ENCODE assay signal across 10 mouse cellular contexts in genomic region chr14:11329993-11330392, GRCm38 (mm10). TPM values are rescaled to one million over a fixed set of nuclear protein-coding genes. Genes with fewer than 3 reads are reported as not detected.
DNase-seq lines count a peak whose midpoint lies in the region; TF ChIP-seq lines count a peak whose summit lies in the region.
"Had no signal": no experiment of that assay in that cellular context is flagged by ENCODE, and none has a peak within 500 bp of the region (broad histone marks: within the 10 kb centered on the region; RNA-seq: fewer than 3 reads in every experiment).

No protein-coding gene starts in this region.

- no peaks in the 10 kb centered on the region for H3K36me3 ChIP-seq in MEL (ENCODE audit: control insufficient read depth in 1 of 2, insufficient read depth in 2 of 2, low read length in 2 of 2)
- H3K36me3 ChIP-seq: heart, embryonic 15.5 days; kidney, embryonic 15.5 days had no signal

- no peaks in the 10 kb centered on the region for H3K27me3 ChIP-seq in MEL (ENCODE audit: control insufficient read depth in 1 of 2, insufficient read depth in 2 of 2, low read length in 2 of 2)
- H3K27me3 ChIP-seq: heart, embryonic 15.5 days; kidney, embryonic 15.5 days had no signal

- no peak overlapping the region for H3K27ac ChIP-seq in MEL (ENCODE audit: control insufficient read depth, low read depth, low read length)
- H3K27ac ChIP-seq: heart, embryonic 15.5 days; kidney, embryonic 15.5 days had no signal

- TF ChIP-seq POLR2A in MEL (IDR thresholded peaks at IDR 0.05; ENCODE audit: control insufficient read depth in 1 of 2, insufficient read depth in 1 of 2, low read depth in 1 of 2, low read length in 2 of 2, poor library complexity in 1 of 2) = no peak

- H3K4me3 ChIP-seq in MEL (ENCODE audit: control insufficient read depth in 1 of 2, insufficient read depth in 1 of 2, low read depth in 2 of 2, low read length in 2 of 2) = no peak overlapping the region
- H3K4me3 ChIP-seq: heart, embryonic 15.5 days; kidney, embryonic 15.5 days had no signal

- TF ChIP-seq EP300 in MEL (IDR thresholded peaks at IDR 0.05; ENCODE audit: low read depth in 1 of 2, low read length in 2 of 2) = no peak

- peak; percentile 3 to 9 for DNase-seq in kidney, postnatal 36 days
- DNase-seq in kidney, adult 18-20 months = no peak
- DNase-seq in CD4-positive, CD25-positive, alpha-beta regulatory T cell, adult 2 months (ENCODE audit: low read depth, low spot score) = peak; percentile 44
- DNase-seq in MEL (ENCODE audit: low read depth, low spot score) = peak; percentile 4
- DNase-seq in induced T-regulatory cell, adult 2 months (ENCODE audit: low read depth) = peak; percentile 13
- DNase-seq in gastrocnemius, adult 18-20 months (ENCODE audit: low spot score) = no peak
- no peak for DNase-seq in right cerebral cortex, postnatal 36 days (ENCODE audit: low spot score in 2 of 2)
- DNase-seq: adrenal gland, postnatal 25 days had no signal

- H3K9me3 ChIP-seq in MEL (replicated peaks; ENCODE audit: insufficient read depth, low read length) = no peaks in the 10 kb centered on the region
- H3K9me3 ChIP-seq: heart, embryonic 15.5 days had no signal

- no peaks in the 10 kb centered on the region for H3K79me2 ChIP-seq in MEL (ENCODE audit: control insufficient read depth, insufficient read depth, low read length, poor library complexity)

- TF ChIP-seq RAD21 in MEL (IDR thresholded peaks at IDR 0.05; ENCODE audit: low read depth, low read length) = peak; percentile 12; the same call in 1 of the 2 replicates

- no peaks in the 10 kb centered on the region for H3K4me1 ChIP-seq in MEL (ENCODE audit: control insufficient read depth in 1 of 2, insufficient read depth in 2 of 2, low read length in 2 of 2)
- H3K4me1 ChIP-seq: heart, embryonic 15.5 days; kidney, embryonic 15.5 days had no signal

- no peak overlapping the region for H3K9ac ChIP-seq in MEL (ENCODE audit: control insufficient read depth, low read depth, low read length, poor library complexity, severe bottlenecking)
- H3K9ac ChIP-seq: heart, embryonic 15.5 days; kidney, embryonic 15.5 days had no signal

- peak in 1 of 3 experiments; percentile 13; a peak in 1 of 6 replicates for TF ChIP-seq CTCF in MEL (IDR thresholded peaks at IDR 0.05 in 2 of 3, conservative IDR thresholded peaks at IDR 0.05 in 1 of 3; ENCODE audit: control insufficient read depth in 1 of 3, insufficient read depth in 1 of 3, low read depth in 2 of 3, low read length in 3 of 3, poor library complexity in 1 of 3, severe bottlenecking in 1 of 3)

TF ChIP-seq in MEL, 35 proteins besides CTCF, POLR2A, EP300 and RAD21:
- TF ChIP-seq MAZ (IDR thresholded peaks at IDR 0.05; ENCODE audit: low read depth, low read length) = no peak
- no peak for TF ChIP-seq GATA1 (IDR thresholded peaks at IDR 0.05; ENCODE audit: low read depth, low read length)
- TF ChIP-seq BHLHE40 (IDR thresholded peaks at IDR 0.05; ENCODE audit: borderline replicate concordance, low read depth, low read length) = no peak
- no peak for TF ChIP-seq GABPA (IDR thresholded peaks at IDR 0.05; ENCODE audit: low read depth, low read length)
- no peak for TF ChIP-seq TCF12 (IDR thresholded peaks at IDR 0.05; ENCODE audit: low read depth, low read length)
- TF ChIP-seq CHD1 (IDR thresholded peaks at IDR 0.05; ENCODE audit: low read depth, low read length) = no peak
- no peak for TF ChIP-seq MAX (IDR thresholded peaks at IDR 0.05; ENCODE audit: low read length)
- TF ChIP-seq TBP (IDR thresholded peaks at IDR 0.05; ENCODE audit: low read depth, low read length) = no peak
- no peak for TF ChIP-seq ZMIZ1 (IDR thresholded peaks at IDR 0.05; ENCODE audit: low read depth, low read length)
- no peak for TF ChIP-seq ZKSCAN1 (IDR thresholded peaks at IDR 0.05; ENCODE audit: low read depth, low read length)

RNA-seq across cellular contexts. Expression of gene Gm3839, which starts 26.5 kb away (rescaled TPM):
- 0.39 and 0.42 TPM in 2 replicates for total RNA-seq in MEL (2012; rRNA removed)
- under 1 TPM in 1 of 2 experiments, not detected in 1; 0.68 TPM for polyA plus RNA-seq in MEL (2012; ENCODE audit: insufficient read depth in 1 of 2, insufficient read length in 2 of 2, low read depth in 1 of 2, low replicate concordance in 2 of 2, missing spikeins in 1 of 2)
- total RNA-seq in gastrocnemius, adult 18-20 months (2021) = 1 to 10 TPM; 2.3 to 3.0 TPM

Comparison
In these comparisons a context has a peak if more than half of its experiments do, and no peak if none do; other contexts are left out.
1. DNase-seq: peak in kidney, postnatal 36 days (2 of 2), CD4-positive, CD25-positive, alpha-beta regulatory T cell, adult 2 months (single experiment), MEL (single experiment) and induced T-regulatory cell, adult 2 months (single experiment); none in kidney, adult 18-20 months (single experiment), gastrocnemius, adult 18-20 months (single experiment) and right cerebral cortex, postnatal 36 days (0 of 2).